In the genomic region with DNA sequence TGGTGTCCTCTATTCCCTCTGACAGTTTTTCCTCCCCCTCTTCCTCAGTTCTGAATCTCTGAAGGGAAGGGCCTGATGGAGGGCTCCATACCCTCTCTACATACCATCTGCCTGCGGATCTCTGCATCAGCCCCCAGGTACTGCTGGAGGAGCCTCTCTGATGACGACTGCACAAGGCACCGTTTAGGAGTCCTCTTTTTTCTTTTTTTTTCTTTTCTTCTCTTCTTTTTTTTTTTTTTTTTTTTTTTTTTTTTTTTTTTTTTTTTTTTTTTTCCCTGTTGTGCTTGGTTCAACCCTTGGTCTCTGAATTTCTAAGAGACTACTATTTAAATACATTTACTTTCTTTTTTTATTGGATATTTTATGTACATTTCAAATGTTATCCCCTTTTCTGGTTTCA, we compare ENCODE assay signal across 2 mouse cellular contexts.
TF ChIP-seq lines count a peak whose summit lies in the region.

No protein-coding gene starts in this region.

TF ChIP-seq in CH12.LX, 34 proteins besides CTCF, POLR2A, EP300 and RAD21:
- TF ChIP-seq JUND (conservative IDR thresholded peaks at IDR 0.05; ENCODE audit: low read depth, low read length) (no peak), ZNF384 (IDR thresholded peaks at IDR 0.05; ENCODE audit: low read depth, low read length) (peak; percentile 79)
TF ChIP-seq in CH12.LX: peak in this region for 1.

TF ChIP-seq in ES-E14, 5 proteins besides CTCF, POLR2A, EP300 and RAD21 (continued from another document):
- TF ChIP-seq ZNF384 (IDR thresholded peaks at IDR 0.05; ENCODE audit: low read depth, low read length) = peak; percentile 77
TF ChIP-seq in ES-E14: peak in this region for 1.
